Mouse (Mus musculus) stomach, adult 2 months (tissue): ENCODE data around the gene Tph1. TPM values are rescaled to one million over a fixed set of nuclear protein-coding genes. Genes with fewer than 3 reads are reported as not detected.

ENCODE experiments used
- polyA plus RNA-seq: library from polyadenylated mRNA; depleted of rRNA; stranded (reverse); fragments of >200 nt; gene quantifications from 2 replicates; pipeline ENCODE4 v1.2.3, GENCODE M21; 2012; rRNA removed

Tph1 gene
- polyA plus RNA-seq: 0.51 and 0.71 TPM in 2 replicates

GRCm38 (mm10) chr7:46672160-46672672 lies at the start of gene Tph1:
Tph1 (minus strand) TSS chr7:46672537.

GRCm38 (mm10) chr7:46715600-46715999 lies 43.3 kb upstream of the Tph1 start, which contains the start of gene Saa3:
Saa3 (minus strand) TSS chr7:46715700.

GRCm38 (mm10) chr7:46710390-46710844 lies 38.1 kb upstream of the Tph1 start, which contains the start of gene Saal1:
Saal1 (minus strand) TSS chr7:46710680.

GRCm38 (mm10) chr7:46639692-46640031 lies 32.7 kb downstream of the Tph1 start, which contains the start of gene Sergef:
Sergef (minus strand) TSS chr7:46639807.

Other genes with a start within 250 kb of the Tph1 start
- gene Sergef, start 32.7 kb downstream of the Tph1 start, polyA plus RNA-seq: 8.0 and 10.8 TPM in 2 replicates
- 1.1 and 2.0 TPM in 2 replicates for gene Saal1, start 38.1 kb upstream of the Tph1 start, polyA plus RNA-seq
- not detected in 2 replicates for gene Saa3, start 43.2 kb upstream of the Tph1 start, polyA plus RNA-seq
- gene Saa4, start 60.1 kb upstream of the Tph1 start, polyA plus RNA-seq: 0.03 TPM in 1 of 2 replicates, not detected in the other
- not detected in 2 replicates for gene Saa1, start 70.4 kb upstream of the Tph1 start, polyA plus RNA-seq
- gene Saa2, start 79.3 kb upstream of the Tph1 start, polyA plus RNA-seq: not detected in 2 replicates
- gene Hps5, start 123.5 kb upstream of the Tph1 start, polyA plus RNA-seq: 4.2 and 6.1 TPM in 2 replicates
- 2.0 and 2.8 TPM in 2 replicates for gene Gtf2h1, start 123.6 kb upstream of the Tph1 start, polyA plus RNA-seq
- gene Ldha, start 168.9 kb upstream of the Tph1 start, polyA plus RNA-seq: 354 and 498 TPM in 2 replicates
- gene Ldhc, start 188.7 kb upstream of the Tph1 start, polyA plus RNA-seq: 0.08 TPM in 1 of 2 replicates, not detected in the other
- gene Tsg101, start 247.4 kb upstream of the Tph1 start, polyA plus RNA-seq: 70.9 and 76.8 TPM in 2 replicates